ENCODE assay signal across 17 mouse cellular contexts in the genomic region with DNA sequence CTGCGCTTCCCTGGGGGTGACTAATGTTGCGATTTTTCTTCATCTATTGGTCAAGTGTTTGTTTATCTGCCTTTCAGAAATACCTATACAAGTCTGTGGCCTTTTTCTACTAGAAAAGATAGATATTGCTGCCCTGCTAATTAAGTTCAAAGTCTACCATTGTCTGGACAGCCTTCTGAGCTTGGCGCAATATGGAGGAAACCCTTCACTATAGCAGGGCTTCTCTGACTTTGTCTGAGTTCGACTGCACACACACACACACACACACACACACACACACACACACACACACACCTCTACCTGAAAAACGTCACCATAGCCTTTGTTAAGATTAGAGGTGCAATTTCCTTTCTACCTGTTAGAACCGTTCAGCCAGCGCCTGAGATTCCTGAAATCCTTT.
DNase-seq lines count a peak whose midpoint lies in the region; ATAC-seq and TF ChIP-seq lines count a peak whose summit lies in the region.
"Had no signal": no experiment of that assay in that cellular context is flagged by ENCODE, and none has a peak within 500 bp of the region (broad histone marks: within the 10 kb centered on the region; RNA-seq: fewer than 3 reads in every experiment).

No protein-coding gene starts in this region.

- no peak overlapping the region for H3K9ac ChIP-seq in limb, embryonic 12.5 days (replicated peaks)
- no peak overlapping the region for H3K9ac ChIP-seq in forebrain, postnatal 0 days
- no peak overlapping the region for H3K9ac ChIP-seq in hindbrain, embryonic 16.5 days (ENCODE audit: low read depth, low read length)
- H3K9ac ChIP-seq in neural tube, embryonic 14.5 days (replicated peaks; ENCODE audit: low read depth, low read length) = no peak overlapping the region
- H3K9ac ChIP-seq: embryonic facial prominence, embryonic 13.5 days; heart, embryonic 13.5 days had no signal

- peaks cover 8% of the 10 kb centered on the region; the same call in 1 of the 2 replicates for H3K9me3 ChIP-seq in limb, embryonic 12.5 days
- H3K9me3 ChIP-seq in limb, embryonic 10.5 days (replicated peaks) = no peaks in the 10 kb centered on the region
- H3K9me3 ChIP-seq in forebrain, postnatal 0 days (ENCODE audit: low read length) = no peaks in the 10 kb centered on the region
- no peaks in the 10 kb centered on the region for H3K9me3 ChIP-seq in hindbrain, embryonic 16.5 days (ENCODE audit: control insufficient read depth, low read length)
- H3K9me3 ChIP-seq in neural tube, embryonic 14.5 days (ENCODE audit: control insufficient read depth, low read length) = no peaks in the 10 kb centered on the region
- H3K9me3 ChIP-seq: heart, embryonic 13.5 days had no signal

- no peak overlapping the region for H3K4me3 ChIP-seq in limb, embryonic 12.5 days (replicated peaks)
- H3K4me3 ChIP-seq in limb, embryonic 10.5 days = no peak overlapping the region
- no peak overlapping the region for H3K4me3 ChIP-seq in forebrain, postnatal 0 days (ENCODE audit: low read depth, low read length)
- H3K4me3 ChIP-seq in hindbrain, embryonic 16.5 days (ENCODE audit: low read length) = no peak overlapping the region
- no peak overlapping the region for H3K4me3 ChIP-seq in neural tube, embryonic 14.5 days (ENCODE audit: low read depth, low read length)
- H3K4me3 ChIP-seq: embryonic facial prominence, embryonic 13.5 days; gastrocnemius, adult 2 months; heart, embryonic 13.5 days had no signal

- ATAC-seq in limb, embryonic 12.5 days (ENCODE audit: insufficient number of reproducible peaks, insufficient read depth, low FRiP score, low TSS enrichment, low read depth) = no peak
- ATAC-seq in forebrain, postnatal 0 days = no peak
- peak; percentile 26; the same call in 1 of the 2 replicates for ATAC-seq in hindbrain, embryonic 16.5 days
- peak; percentile 18; the same call in 1 of the 2 replicates for ATAC-seq in neural tube, embryonic 14.5 days (ENCODE audit: low read depth)

- 70% methylated on average over 7 of the region's 7 CpGs for WGBS in limb, embryonic 12.5 days
- 86% methylated on average over 7 of the region's 7 CpGs for WGBS in limb, embryonic 10.5 days
- WGBS in forebrain, postnatal 0 days = 29% methylated on average over 7 of the region's 7 CpGs
- 57% methylated on average over 7 of the region's 7 CpGs for WGBS in hindbrain, embryonic 16.5 days
- WGBS in neural tube, embryonic 14.5 days = 49% methylated on average over 7 of the region's 7 CpGs

- H3K4me1 ChIP-seq in limb, embryonic 12.5 days (replicated peaks) = 0 out of 2 replicates have a peak, but pooled peaks cover 4% of the 10 kb centered on the region
- peaks cover 6% of the 10 kb centered on the region for H3K4me1 ChIP-seq in limb, embryonic 10.5 days
- H3K4me1 ChIP-seq in forebrain, postnatal 0 days (ENCODE audit: insufficient read depth) = no peaks in the 10 kb centered on the region
- peaks cover 3% of the 10 kb centered on the region; the same call in 1 of the 2 replicates for H3K4me1 ChIP-seq in hindbrain, embryonic 16.5 days (ENCODE audit: control insufficient read depth, insufficient read depth, low read depth, low read length)
- H3K4me1 ChIP-seq in neural tube, embryonic 14.5 days (ENCODE audit: control insufficient read depth, insufficient read depth, low read length) = 0 out of 2 replicates have a peak, but pooled peaks cover 3% of the 10 kb centered on the region
- H3K4me1 ChIP-seq: heart, embryonic 13.5 days had no signal

- no peaks in the 10 kb centered on the region for H3K36me3 ChIP-seq in limb, embryonic 12.5 days
- no peaks in the 10 kb centered on the region for H3K36me3 ChIP-seq in limb, embryonic 10.5 days
- H3K36me3 ChIP-seq in forebrain, postnatal 0 days (ENCODE audit: insufficient read depth) = no peaks in the 10 kb centered on the region
- H3K36me3 ChIP-seq in hindbrain, embryonic 16.5 days (ENCODE audit: control insufficient read depth, insufficient read depth, low read length) = no peaks in the 10 kb centered on the region
- H3K36me3 ChIP-seq in neural tube, embryonic 14.5 days (ENCODE audit: control insufficient read depth, insufficient read depth, low read length) = no peaks in the 10 kb centered on the region
- H3K36me3 ChIP-seq: embryonic facial prominence, embryonic 13.5 days; heart, embryonic 13.5 days had no signal

- H3K27me3 ChIP-seq in limb, embryonic 12.5 days = no peaks in the 10 kb centered on the region
- no peaks in the 10 kb centered on the region for H3K27me3 ChIP-seq in limb, embryonic 10.5 days (ENCODE audit: low read depth, poor library complexity, severe bottlenecking)
- H3K27me3 ChIP-seq in forebrain, postnatal 0 days (ENCODE audit: insufficient read depth, low read length) = no peaks in the 10 kb centered on the region
- no peaks in the 10 kb centered on the region for H3K27me3 ChIP-seq in hindbrain, embryonic 16.5 days (replicated peaks; ENCODE audit: control insufficient read depth, insufficient read depth, low read length)
- no peaks in the 10 kb centered on the region for H3K27me3 ChIP-seq in neural tube, embryonic 14.5 days (ENCODE audit: control insufficient read depth, insufficient read depth, low read length)
- H3K27me3 ChIP-seq: embryonic facial prominence, embryonic 13.5 days; heart, embryonic 13.5 days had no signal

- TF ChIP-seq CTCF in forebrain, postnatal 0 days (IDR thresholded peaks at IDR 0.05; ENCODE audit: low read depth) = no peak

- peak overlapping the region; percentile 37; the same call in 1 of the 2 replicates for H3K27ac ChIP-seq in limb, embryonic 12.5 days
- no peak overlapping the region for H3K27ac ChIP-seq in limb, embryonic 10.5 days
- H3K27ac ChIP-seq in forebrain, postnatal 0 days (ENCODE audit: low read depth, low read length) = peak overlapping the region; percentile 64
- H3K27ac ChIP-seq in hindbrain, embryonic 16.5 days (ENCODE audit: low read depth, low read length) = 0 out of 2 replicates have a peak overlapping the region, but pooled peaks have one; percentile 36
- H3K27ac ChIP-seq in neural tube, embryonic 14.5 days (ENCODE audit: low read depth, low read length) = no peak overlapping the region
- H3K27ac ChIP-seq: embryonic facial prominence, embryonic 13.5 days; gastrocnemius, adult 2 months; heart, embryonic 13.5 days had no signal

- no peak for DNase-seq in limb, embryonic 10.5 days (ENCODE audit: low spot score)
- DNase-seq in forebrain, postnatal 0 days = no peak
- DNase-seq in layer of hippocampus, adult 9-10 months (ENCODE audit: low spot score) = no peak
- no peak for DNase-seq in B cell, adult 2 months
- DNase-seq: adrenal gland, postnatal 36 days; gastrocnemius, adult 2 months; kidney, adult 11 months; kidney, postnatal 14 days; lung, adult 18-20 months; lung, postnatal 4 days; right cerebral cortex, adult 18-20 months; thymus, adult 2 months had no signal

- H3K4me2 ChIP-seq in limb, embryonic 12.5 days = no peak overlapping the region
- H3K4me2 ChIP-seq in forebrain, postnatal 0 days (ENCODE audit: low read depth) = no peak overlapping the region
- peak overlapping the region; percentile 27; the same call in 1 of the 2 replicates for H3K4me2 ChIP-seq in hindbrain, embryonic 16.5 days (ENCODE audit: low read length)
- H3K4me2 ChIP-seq in neural tube, embryonic 14.5 days (ENCODE audit: low read depth, low read length) = no peak overlapping the region
- H3K4me2 ChIP-seq: embryonic facial prominence, embryonic 13.5 days; heart, embryonic 13.5 days had no signal

Comparison
In these comparisons a context has a peak if more than half of its experiments do, and no peak if none do; other contexts are left out.
1. H3K27ac ChIP-seq: peak in limb, embryonic 12.5 days (single experiment), forebrain, postnatal 0 days (single experiment) and hindbrain, embryonic 16.5 days (single experiment); none in limb, embryonic 10.5 days (single experiment) and neural tube, embryonic 14.5 days (single experiment).
2. ATAC-seq: peak in hindbrain, embryonic 16.5 days (single experiment) and neural tube, embryonic 14.5 days (single experiment); none in limb, embryonic 12.5 days (single experiment) and forebrain, postnatal 0 days (single experiment).